Mouse (Mus musculus) R1 (cell line): ENCODE results near the gene Nosip.

Experiments
- DNase-seq: peaks from one replicate; pipeline ENCODE4 v3.0.0-alpha.2; 2018; ENCODE audit warnings: low read depth, low spot score

Gene Nosip

DNA sequence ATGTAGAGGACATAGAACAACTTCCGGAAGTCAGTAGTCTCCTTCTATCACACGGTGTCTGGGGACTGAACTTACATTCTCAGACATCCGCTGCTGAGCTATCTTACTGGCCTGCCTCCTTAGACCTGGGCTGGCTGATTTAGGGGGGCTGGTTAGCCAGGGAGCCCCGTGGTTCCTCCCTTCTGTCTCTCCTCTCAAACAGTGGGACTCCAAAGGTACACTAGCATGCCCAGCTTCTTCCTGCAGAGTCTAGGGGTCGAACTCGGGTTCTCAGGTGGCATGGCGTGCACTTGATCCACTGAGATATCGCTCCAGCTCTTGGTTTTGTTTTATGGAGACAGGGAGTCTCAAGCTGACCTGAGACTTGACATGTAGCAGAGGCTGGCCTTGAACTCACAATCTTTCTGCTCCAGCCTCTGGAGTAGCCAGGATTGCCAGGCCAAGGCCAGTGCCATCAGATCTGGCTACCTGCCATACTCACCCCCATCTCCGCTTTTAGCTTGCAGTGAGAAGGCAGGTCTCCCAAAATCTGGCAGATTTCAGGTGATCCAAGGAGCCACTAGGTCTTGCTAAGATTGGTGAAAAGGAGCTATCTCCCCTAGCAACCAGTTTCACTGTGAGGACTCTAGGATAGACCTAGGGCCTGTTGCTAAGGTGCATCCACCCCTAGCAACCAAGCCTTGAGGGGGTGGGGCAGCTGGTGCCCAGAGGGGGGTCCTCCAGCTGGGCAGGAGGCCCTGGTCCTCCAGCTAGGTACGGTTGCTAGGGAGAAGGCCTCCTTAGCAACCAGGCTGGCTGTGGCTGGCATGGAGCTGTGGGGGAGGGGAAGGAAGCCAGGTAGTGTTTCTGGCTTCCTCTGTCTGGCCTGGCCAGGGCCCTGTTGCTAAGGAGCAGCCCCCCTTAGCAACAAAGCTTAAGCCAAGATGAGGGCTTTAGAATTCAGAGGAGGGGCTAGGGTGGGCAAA, 3.3 kb upstream of the Nosip start:
- DNase-seq: peak; percentile 69

DNA sequence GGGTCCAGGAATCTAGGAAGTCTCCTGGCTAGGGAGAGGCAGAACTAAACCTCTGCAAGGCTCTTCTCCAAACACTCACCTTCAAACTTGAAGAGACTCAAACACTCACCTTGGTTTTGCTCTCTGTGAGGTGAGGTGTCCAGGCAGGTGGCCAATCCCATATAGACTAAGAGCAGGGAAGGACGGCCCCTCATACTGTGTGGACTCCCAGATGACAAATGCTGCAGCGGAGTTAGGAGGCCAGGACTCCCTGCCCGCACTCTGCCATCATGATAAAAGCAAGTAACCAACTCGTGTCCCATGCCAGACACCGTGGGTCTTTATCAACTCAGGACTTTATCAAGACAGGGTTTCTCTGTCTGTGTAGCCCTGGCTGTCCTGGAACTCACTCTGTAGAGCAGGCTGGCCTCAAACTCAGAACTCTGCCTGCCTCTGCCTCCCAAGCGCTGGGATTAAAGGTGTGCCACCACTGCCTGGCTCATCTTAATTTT, 1.6 kb upstream of the Nosip start:
- no peak for DNase-seq

DNA sequence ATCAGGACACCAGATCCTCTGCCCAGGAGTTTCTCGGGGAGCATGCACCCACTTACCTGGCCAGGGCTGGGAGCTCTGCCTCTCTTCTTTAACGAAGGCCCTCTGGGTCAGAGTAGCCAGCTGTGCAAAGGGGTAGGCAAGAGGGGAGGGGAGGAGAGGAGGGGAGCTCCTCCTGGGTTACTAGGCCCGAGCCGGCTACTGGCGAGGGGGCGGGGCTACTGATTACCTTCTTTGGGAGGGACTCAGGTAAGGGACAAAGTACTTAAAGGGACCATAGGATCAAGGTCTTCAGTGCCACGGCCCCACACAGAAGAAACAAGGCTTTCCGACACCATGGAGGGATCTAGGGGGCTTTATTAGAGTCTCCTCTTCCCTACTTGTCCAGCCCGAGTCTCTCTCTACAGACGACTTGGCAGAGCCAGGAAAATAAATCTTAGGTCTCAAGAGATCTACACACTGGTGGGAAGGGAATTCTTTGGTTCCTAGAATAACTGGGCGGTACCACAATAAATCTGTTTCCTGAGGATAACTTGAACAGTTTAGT, 625 bp upstream of the Nosip start:
- peak; percentile 66 for DNase-seq

DNA sequence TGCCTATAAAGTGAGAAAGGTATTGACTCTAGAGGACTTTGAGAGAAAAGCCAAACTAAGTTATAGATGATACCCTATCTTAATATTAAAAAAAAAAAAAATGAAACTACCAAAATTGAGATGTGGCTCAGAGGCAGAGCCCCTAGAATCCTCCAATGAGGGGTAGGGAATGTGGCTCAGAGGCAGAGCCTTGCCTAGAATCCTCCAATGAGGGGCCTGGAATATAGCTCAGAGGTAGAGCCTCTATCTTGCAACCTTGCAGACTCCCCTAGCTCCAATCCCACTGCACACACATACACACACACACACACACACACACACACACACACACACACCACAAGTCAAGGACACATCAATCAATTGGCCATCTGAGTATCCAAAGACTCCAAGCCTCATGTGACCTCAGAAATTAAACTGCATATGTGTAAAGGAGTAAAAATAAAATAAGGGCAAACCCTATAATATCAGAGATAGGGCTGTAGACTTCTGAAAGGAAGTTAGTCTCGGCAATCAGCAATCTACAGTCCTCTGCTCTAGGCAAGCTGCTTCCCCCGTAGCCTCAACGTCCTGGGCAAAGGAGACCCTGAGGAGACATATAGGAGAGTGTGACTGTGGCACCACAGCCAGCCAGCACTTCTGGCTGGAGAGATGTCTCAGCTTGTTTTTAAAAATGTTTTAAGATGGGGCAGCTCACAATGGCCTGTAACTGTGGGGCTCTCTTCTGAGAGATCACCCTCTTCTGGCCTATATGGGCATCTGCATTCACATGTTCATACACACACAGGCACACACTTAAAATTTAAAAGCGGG, 5.2 kb downstream of the Nosip start:
- no peak for DNase-seq

DNA sequence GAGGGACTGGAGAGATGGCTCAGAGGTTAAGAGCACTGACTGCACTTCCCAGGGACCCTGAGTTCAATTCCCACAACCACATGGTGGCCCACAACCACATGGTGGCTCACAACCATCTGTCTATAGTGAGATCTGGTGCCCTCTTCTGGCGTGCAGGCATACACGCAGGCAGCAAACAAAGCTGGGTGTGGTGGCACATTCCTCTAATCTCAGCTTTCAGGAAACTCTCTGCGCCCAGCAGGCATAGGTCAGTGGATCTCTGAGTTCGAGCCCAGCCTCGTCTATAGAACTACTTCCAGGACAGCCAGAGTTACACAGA, 5.7 kb downstream of the Nosip start:
- peak; percentile 95 for DNase-seq

DNA sequence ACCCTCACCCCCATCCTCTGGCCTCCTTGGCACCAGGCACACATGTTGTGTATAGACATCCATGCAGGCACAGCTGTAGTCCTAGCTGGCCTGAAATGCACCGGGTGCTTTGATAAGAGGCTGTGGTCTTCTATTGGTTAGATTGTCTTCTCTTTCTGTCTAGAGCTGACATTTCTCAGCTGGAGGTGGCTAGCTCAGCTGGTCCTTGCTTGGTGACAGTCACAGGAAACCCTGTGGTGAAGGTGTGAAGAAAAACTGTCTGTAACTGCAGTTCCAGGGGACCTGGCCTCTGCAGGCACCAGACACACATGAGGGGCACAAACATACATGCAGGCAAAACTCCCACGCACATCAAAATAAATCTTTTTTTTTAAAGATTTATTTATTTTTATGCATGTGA, 7.4 kb downstream of the Nosip start:
- DNase-seq: no peak

DNA sequence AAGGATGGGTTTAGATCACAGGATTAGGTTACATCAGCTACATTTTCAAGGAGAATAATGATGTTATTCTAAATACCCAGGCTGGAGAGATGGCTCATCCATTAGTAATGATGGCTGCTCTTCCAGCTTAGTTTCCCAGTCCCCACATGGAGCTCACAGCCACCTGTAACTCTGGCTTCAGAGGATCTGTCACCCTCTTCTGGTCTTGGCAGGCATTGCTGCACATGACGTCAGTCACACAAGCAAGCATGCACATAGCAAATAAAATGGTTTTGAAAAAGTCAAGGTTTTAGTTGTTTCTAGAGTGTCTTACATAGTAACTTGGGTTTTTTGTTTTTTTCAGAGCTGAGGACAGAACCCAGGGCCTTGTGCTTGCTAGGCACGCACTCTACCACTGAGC, 10.0 kb downstream of the Nosip start:
- DNase-seq: peak; percentile 83

DNA sequence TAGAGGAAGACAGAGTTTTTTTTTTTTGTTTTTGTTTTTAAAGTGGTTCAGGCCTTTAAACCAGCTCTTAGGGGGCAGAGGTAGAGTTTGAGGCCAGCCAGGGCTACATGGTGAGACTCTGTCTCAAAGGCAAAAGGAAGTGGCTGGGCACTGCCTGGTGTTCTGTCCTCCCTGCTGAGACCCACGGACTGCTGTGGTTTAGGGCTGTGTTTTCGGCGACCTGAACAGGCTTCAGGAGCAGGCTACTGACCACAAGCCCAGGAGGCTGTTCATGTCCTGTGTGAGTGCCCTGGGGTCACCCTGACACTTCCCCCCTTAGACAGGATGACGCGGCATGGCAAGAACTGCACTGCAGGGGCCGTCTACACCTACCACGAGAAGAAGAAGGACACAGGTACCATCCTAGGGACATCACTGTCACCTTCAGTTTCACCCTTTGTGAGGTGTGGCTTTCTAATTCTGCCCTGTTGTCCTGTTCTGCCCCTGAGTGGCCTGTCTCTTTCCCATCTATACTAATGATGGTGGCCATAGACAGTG, 11.0 kb downstream of the Nosip start:
- DNase-seq: no peak

DNA sequence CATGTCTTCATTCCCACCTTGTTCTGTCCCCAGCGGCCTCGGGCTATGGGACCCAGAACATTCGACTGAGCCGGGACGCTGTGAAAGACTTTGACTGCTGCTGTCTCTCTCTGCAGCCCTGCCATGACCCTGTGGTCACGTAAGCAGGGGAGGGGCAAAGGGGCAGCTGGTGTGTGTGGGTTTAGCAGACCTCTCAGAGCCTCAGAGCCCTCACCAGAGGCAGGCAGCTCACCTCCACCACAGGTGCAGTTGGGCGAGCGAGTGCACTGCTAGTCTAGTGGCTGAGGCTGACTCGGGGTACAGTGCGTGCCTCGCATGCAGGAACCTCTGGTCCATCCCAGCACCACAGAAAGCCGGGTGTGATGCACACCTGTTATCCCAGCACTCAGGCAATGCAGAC, 11.7 kb downstream of the Nosip start:
- DNase-seq: no peak

DNA sequence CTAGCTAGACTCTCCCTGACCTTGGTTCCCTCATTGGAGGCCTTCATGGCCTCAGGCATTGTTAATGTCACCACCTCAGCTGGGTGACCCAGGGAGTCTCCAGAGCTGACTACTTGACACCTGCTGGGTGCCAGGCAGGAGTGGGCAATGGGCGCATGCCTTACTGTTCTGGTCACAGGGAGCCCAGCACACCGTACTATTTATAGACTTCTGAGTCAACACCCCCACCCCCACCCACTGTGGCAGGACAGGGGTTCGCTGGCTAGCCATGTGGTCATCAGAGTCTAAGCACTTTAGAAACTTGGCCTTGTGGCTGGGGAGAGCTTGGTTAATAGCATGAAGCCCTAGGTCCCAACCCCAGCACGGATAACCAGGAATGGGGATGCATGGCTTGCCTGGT, 13.2 kb downstream of the Nosip start:
- DNase-seq: no peak

DNA sequence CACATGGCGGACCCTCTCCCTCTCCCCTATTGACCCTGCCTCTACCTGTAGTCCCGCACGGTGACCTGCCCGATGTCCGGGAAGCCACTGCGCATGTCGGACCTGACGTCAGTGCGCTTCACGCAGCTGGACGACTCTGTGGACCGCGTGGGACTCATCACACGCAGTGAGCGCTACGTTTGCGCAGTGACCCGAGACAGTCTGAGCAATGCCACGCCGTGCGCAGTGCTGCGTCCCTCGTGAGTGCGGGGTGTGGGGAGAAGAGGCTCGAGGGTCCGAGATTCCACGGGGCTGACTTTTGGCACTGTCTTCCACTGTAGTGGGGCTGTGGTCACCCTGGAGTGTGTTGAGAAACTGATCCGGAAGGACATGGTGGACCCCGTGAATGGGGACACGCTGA, 14.3 kb downstream of the Nosip start:
- no peak for DNase-seq

DNA sequence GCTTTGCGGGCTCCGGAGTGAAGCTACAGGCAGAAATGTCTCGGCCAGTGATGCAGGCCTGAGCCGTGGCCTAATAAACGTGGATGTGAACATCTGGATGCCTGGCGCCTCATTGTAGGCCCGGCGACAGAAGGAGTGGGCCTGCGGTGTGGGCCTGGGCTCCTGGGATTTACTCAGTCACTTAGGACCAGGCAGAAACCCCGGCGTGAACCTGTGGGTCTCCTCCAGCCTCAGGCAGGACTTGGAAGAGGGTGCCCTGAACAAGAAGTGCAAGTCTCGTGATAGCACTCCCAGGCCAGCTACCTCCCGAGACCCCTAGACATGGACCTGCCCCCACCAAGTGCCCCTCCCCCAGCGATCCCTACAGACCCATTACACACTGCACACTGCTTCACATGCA, 15.1 kb downstream of the Nosip start:
- DNase-seq: no peak

DNA sequence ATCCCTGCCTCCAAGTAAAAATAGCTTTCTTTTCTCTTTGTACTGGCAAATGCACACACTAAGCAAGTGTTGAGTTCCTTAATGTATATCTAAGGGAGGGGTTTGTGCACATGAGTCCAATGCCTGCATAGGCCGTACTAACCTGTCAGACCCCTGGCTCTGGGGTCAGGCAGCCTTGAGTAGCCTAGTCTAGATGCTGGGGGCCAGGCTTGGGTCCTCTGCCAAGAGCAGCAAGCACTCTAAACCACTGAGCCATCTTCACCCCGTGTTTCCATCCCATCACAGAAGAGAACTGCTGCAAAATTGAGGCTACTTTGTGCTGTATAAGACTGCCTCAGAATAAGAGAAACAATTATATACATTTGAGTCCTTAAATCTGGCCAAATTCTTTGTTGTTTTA, 15.6 kb downstream of the Nosip start:
- no peak for DNase-seq

DNA sequence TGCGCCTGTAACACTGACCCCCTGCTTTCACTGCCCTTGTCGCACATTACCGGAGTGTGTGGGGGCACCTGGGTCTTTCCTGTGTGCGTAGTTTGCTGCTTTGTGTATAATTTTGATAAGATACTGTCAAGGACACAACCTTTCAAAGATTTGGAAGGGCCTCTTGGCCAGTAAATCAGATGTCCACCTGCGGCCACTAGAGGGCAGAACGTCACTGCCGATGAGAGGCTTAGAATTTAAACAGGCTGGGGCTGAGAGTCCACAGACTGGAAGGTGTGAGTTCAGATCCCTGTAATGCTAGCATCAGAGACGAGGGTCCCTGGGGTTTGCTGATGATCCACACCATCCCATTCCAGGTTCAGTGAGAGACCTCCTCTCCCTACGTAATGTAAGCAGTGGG, 16.3 kb downstream of the Nosip start:
- DNase-seq: peak; percentile 83

DNA sequence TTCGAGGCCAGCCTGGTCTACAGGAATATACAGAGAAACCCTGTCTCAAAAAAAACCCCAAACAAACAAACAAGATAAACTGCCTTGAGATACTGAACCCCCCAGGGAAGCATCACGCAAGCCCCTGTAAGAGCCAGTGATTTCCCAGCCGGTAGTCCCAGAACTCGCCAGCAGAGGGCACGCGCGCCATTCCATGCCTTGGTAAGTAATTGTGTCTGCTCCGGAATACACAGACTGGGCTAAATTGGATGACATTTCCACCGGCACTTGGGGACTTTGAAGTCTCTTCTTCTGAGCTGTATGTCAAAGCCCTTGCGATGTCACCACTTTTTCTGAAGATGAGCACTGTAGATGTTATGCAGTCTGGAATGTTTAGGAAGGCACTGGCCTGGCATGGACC, 17.6 kb downstream of the Nosip start:
- peak; percentile 89 for DNase-seq

DNA sequence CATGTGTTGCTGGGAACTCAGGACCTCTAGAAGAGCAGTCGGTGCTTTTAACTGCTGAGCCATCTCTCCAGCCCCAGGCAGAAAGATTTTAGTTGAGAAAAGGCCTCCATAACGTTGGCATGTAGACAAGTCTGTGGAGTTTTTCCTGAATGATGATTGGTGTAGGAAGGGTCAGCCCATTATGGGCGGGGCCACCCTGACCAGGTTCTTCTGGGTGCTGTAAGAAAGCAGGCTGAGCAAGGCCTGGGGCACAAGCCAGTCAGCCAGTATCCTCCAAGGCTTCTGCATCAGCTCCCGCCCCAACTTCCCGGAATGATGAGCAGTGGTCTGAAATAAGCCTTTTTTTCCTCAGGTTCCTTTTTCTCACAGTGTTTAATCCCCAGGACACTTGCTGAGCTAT, 18.8 kb downstream of the Nosip start:
- peak; percentile 81 for DNase-seq

DNA sequence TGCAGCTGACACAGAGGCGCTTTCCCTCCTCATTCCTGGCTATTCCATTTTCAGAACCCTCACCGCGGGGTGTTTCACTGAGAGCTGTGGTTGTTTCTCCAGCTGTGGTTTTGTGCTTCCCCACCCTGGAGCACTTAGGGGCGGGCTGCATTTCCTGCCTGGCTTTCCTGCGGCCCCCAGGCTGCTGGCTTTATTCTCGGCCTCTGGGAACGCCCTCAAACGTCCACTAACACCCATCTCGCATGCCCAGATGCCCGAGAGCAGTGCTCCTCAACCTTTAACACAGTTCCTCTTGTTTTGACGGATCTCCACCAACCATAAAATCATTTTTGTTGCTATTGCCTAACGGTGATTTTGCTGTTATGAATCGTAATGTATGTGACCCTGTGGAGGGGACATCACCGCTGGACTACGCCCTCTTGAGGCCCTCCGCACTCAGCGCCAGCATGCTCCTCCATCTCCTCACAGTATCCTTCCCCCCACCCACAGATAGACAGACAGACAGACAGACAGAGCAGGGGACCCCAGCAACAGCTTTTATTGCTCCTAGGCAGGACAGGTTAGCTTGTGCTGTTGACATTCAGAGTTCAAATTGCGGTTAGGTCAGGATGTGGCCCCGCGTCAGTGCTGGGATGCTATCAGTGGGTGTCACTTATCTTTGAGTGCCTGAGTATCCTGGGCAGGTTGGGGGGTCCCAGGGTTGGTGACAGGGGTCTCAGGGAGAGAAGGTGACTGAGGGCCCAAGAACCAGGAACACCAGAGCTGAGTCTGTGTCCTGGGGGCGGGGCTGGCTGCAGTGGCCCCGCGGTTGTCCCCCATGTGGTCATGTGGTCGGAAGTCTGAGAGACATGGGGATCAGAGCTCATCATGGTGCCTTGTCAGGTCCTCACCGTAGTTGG, 20.4 kb downstream of the Nosip start:
- DNase-seq: peak; percentile 77

DNA sequence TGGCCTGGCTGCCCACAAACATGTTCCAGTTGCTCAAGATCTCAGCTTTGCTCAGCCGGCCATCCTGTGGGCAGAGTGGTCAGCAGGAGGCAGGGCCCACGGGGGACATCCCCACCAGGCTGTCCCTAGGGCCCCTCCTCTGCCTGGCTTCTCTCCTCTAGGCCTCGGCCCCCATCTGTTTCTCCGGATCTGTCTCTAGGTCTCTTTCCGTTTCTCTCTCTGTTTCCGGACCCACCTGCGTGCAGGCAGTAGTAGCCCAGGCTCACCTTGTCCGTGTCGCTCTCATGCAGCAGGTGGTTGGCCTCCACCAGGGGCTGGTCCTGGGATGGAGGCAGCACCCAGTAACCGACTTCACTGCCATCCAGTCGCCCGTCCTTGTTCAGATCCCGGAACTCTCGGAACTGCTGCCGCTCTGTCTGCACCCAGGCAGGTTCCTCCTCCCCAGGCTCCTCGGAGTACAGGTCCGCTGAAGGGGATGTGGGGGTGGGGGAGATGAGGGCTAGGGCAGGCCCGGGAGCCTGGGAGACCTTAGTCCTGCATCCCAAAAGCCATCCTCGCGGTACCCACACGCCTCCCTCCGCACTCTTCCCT, 21.2 kb downstream of the Nosip start:
- no peak for DNase-seq

DNA sequence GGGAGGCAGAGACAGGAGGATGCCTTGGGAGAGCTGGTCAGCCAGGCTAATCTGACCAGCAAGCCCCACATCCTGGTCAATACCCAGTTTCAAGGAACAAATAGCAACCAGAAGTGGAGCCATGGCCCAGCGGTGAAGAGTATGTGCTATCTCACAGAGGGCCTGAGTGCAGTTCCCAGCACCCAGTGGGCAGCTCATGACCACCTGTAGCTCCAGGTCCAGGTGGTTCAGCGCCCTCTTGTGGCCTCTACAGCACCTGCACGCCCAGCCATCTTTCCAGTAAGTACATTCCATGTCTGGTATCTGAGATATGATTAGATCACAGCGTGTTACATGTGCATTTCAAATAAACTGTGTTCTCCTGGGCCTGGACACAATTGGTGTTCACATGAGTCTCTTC, 23.9 kb downstream of the Nosip start:
- DNase-seq: peak; percentile 68

DNA sequence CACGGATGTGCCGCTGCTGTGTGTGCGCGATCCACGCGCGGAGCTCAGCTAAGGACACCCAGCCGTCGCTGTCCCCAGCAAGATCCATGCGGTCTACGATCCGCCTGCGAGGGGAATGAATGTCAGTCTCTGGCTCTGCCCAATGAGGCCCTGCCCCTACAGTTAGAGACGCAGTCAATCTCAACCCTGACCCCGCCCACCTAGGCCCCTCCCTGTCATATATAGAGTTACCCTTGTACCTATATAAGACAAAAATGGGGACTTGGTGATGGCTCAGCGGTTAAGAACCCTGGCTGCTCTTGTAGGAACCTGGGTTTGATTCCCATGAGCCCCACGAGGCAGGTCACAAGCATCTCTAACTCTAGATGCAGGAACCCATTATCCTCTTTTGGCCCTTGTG, 26.4 kb downstream of the Nosip start:
- DNase-seq: peak; percentile 71
